Mouse (Mus musculus): Measurements from ENCODE around the gene Lhfp. TPM values are rescaled to one million over a fixed set of nuclear protein-coding genes. Genes with fewer than 3 reads are reported as not detected.

Lhfp gene
- 1.9 and 2.5 TPM in 2 replicates for polyA plus RNA-seq (2012; ENCODE audit: low replicate concordance)

DNA sequence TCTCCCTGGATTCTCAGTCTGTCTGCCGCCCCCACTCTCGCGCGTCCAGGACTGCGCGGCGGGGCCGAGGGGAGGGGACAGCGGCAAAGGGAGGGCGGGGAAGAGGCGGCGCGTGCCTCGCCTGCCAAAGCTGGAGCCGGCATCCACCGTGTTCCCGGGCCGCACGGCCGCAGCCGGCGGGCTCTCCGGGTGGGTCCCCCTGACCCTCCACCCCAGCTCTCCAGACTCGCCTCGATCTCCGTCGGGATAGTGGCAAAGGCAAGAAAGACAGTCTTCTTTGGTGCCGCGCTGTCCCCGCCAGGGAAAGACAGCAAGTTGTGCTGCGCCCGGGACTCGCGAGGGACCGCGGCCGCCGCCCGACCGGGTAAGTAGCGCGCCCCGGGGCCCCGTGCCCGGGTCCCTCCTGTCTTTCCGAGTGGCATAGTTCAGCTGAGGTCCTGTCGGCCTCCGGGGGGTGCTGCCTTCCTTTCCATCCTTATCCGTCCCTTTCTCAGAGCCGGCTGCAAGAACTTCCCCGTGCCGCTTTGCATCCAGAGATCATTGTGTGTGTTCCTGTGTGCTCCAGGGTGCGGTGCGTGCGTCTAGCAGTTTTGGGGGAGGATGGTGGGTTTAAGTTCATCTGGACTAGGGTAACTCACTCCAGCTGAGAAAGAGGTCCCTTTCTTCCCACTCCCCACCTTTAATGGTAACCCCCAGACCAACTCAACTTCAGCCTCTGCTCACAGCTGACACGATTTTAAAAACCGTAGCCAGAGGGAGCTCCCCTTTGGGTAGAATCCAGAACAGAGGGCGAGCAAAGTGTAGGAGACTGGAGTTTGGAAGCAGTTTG, at the start of gene Lhfp:
TSS of gene Lhfp (plus strand) at position 118 of the 829 bp plus-strand sequence.

DNA sequence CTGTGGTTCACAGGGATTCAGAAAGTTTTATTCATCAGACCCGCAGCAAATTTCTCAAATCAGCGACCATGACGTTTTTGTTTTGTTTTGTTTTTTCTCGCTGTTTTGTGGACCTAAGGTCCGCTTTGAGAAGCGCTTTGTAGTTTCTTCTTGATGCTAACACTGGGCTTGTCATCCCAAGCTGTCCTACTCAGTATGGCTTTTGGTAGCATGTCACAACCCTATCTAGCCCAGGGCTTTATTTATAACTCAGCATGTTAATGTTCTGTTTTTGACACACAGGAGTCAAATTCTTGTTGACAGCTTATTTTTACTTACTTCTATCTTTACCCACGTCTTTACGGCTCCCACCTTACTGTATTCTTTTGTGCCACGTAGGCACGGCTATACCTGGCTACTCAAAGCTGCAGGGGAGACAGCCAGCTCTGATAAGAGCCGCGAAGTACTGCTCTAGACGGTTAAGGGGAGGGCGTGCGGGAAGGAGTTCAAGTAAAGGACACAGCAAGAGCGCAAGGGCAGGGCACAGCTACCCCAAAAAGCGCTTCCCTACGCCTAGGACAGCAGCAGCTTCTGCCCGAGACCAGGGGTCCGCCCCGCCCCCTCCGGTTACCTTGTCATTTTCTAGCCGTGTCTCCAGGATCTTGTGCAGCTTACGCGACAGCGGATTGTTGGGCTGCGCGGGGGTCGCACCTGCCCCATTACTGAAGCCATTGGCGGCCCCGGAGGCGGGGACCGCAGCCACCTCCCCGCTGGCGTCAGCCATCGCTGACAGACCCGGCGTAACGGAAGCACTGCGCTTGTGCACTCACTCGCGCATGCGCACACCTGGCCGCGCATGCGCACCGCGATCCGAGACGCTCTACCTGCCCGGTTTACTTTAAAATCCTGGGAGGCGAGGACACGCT, 24.6 kb upstream of the Lhfp start, which contains the start of gene Cog6:
TSS of gene Cog6 (minus strand) at position 802 of the 905 bp plus-strand sequence.

Other genes starting within 250 kb of the Lhfp start
- 21.4 and 60.1 TPM in 2 replicates for gene Cog6, start 24.3 kb upstream of the Lhfp start, polyA plus RNA-seq (2012; ENCODE audit: low replicate concordance)

All from leukemia stem cell, adult 10-12 weeks (primary cell).